Mouse (Mus musculus) forebrain, embryonic 12.5 days (tissue): ENCODE results near the gene Cic. TPM values are rescaled to one million over a fixed set of nuclear protein-coding genes. Genes with fewer than 3 reads are reported as not detected.

Experiments
- ATAC-seq: fragments of 200-750 bp; cut with Nextera tagmentation; 2 replicates; pipeline ENCODE4 v1.8.0; 2017; ENCODE audit warnings: moderate TSS enrichment; ENCODE audit not compliant: low FRiP score
- H3K27ac ChIP-seq: fragments of 300-500 bp; sonication (generic); 2 replicates; pipeline ENCODE4 v1.5.1; 2016; ENCODE audit warnings: mild to moderate bottlenecking
- H3K27me3 ChIP-seq: fragments of 300-500 bp; sonication (generic); 2 replicates; pipeline ENCODE4 v1.6.1; 2016; ENCODE audit warnings: mild to moderate bottlenecking
- H3K36me3 ChIP-seq: fragments of 300-500 bp; sonication (generic); replicated peaks from 2 replicates; pipeline ENCODE4 v1.6.1; 2016; ENCODE audit warnings: mild to moderate bottlenecking
- H3K4me1 ChIP-seq: fragments of 300-500 bp; sonication (generic); 2 replicates; pipeline ENCODE4 v1.6.1; 2016
- H3K4me2 ChIP-seq: fragments of 300-500 bp; sonication (generic); 2 replicates; pipeline ENCODE4 v1.6.1; 2016; ENCODE audit warnings: mild to moderate bottlenecking, moderate library complexity
- H3K4me3 ChIP-seq: fragments of 300-500 bp; sonication (generic); replicated peaks from 2 replicates; pipeline ENCODE4 v1.5.1; 2016; ENCODE audit warnings: mild to moderate bottlenecking
- H3K9ac ChIP-seq: fragments of 300-500 bp; sonication (generic); 2 replicates; pipeline ENCODE4 v1.6.1; 2016; ENCODE audit warnings: mild to moderate bottlenecking
- H3K9me3 ChIP-seq: fragments of 300-500 bp; sonication (generic); 2 replicates; pipeline ENCODE4 v1.6.1; 2016
- WGBS: fragments of 180-500 bp; shearing (Covaris S2); methylation state at CpG from one replicate; pipeline ENCODE4 v1.1.7; 2016; 5-methylcytosine and 5-hydroxymethylcytosine counted together
- polyA plus RNA-seq: library from polyadenylated mRNA; unstranded; fragments of >200 nt; fragmentation: Nextera tagmentation; extraction: Ambion mirVana; gene quantifications from 2 replicates; pipeline ENCODE4 v1.2.1, GENCODE M21; 2016

Cic gene
- polyA plus RNA-seq, 1 experiment from 2014 or later = 46.9 TPM

- peak overlapping the region; percentile 89 for H3K9ac ChIP-seq
- peaks cover 31% of the 10 kb centered on the region for H3K36me3 ChIP-seq
- H3K27me3 ChIP-seq = no peaks in the 10 kb centered on the region
- H3K4me1 ChIP-seq = peaks cover 59% of the 10 kb centered on the region
- H3K27ac ChIP-seq = peak overlapping the region; percentile 100
- peak overlapping the region; percentile 92 for H3K4me3 ChIP-seq
- H3K4me2 ChIP-seq = peak overlapping the region; percentile 96
- no peak for ATAC-seq
- under 1% methylated on average over 32 of the region's 36 CpGs for WGBS
- no peaks in the 10 kb centered on the region for H3K9me3 ChIP-seq
These were observed 15.3 kb downstream of the Cic start for GRCm38 (mm10) chr7:25282731-25283211.

GRCm38 (mm10) chr7:25283637-25284036 lies 16.1 kb downstream of the Cic start:
- H3K36me3 ChIP-seq = peaks cover 40% of the 10 kb centered on the region
- WGBS = 23% methylated on average over 5 of the region's 5 CpGs
- no peaks in the 10 kb centered on the region for H3K27me3 ChIP-seq
- peak overlapping the region; percentile 100 for H3K27ac ChIP-seq
- H3K9ac ChIP-seq = peak overlapping the region; percentile 89
- ATAC-seq = no peak
- H3K9me3 ChIP-seq = no peaks in the 10 kb centered on the region
- H3K4me3 ChIP-seq = peak overlapping the region; percentile 92
- H3K4me1 ChIP-seq = peaks cover 56% of the 10 kb centered on the region
- peak overlapping the region; percentile 96 for H3K4me2 ChIP-seq

- peaks cover 56% of the 10 kb centered on the region for H3K4me1 ChIP-seq
- no peak for ATAC-seq
- H3K27me3 ChIP-seq = no peaks in the 10 kb centered on the region
- H3K4me2 ChIP-seq = peak overlapping the region; percentile 96
- H3K9ac ChIP-seq = peak overlapping the region; percentile 89
- H3K27ac ChIP-seq = peak overlapping the region; percentile 100; the same call in 1 of the 2 replicates
- H3K9me3 ChIP-seq = no peaks in the 10 kb centered on the region
- peaks cover 45% of the 10 kb centered on the region for H3K36me3 ChIP-seq
- 75% methylated on average over 2 of the region's 2 CpGs for WGBS
- peak overlapping the region; percentile 92 for H3K4me3 ChIP-seq
These were observed 16.7 kb downstream of the Cic start for GRCm38 (mm10) chr7:25284171-25284570.

- Histone ChIP-seq H3K4me3 (peak overlapping the region; percentile 92), H3K4me1 (peaks cover 51% of the 10 kb centered on the region), H3K27me3 (no peaks in the 10 kb centered on the region), H3K9ac (peak overlapping the region; percentile 89; the same call in 1 of the 2 replicates), H3K4me2 (peak overlapping the region; percentile 96), H3K9me3 (0 out of 2 replicates have a peak, but pooled peaks cover 3% of the 10 kb centered on the region), H3K36me3 (peaks cover 51% of the 10 kb centered on the region), H3K27ac (no peak overlapping the region)
- no peak for ATAC-seq
- WGBS = 71% methylated on average over 5 of the region's 5 CpGs
These were observed 17.3 kb downstream of the Cic start for GRCm38 (mm10) chr7:25284766-25285165.

GRCm38 (mm10) chr7:25285511-25286238 lies 18.2 kb downstream of the Cic start:
- Histone ChIP-seq H3K27ac (0 out of 2 replicates have a peak overlapping the region, but pooled peaks have one; percentile 13), H3K9ac (no peak overlapping the region), H3K4me1 (peaks cover 43% of the 10 kb centered on the region), H3K27me3 (no peaks in the 10 kb centered on the region), H3K9me3 (0 out of 2 replicates have a peak, but pooled peaks cover 7% of the 10 kb centered on the region), H3K4me3 (no peak overlapping the region), H3K4me2 (no peak overlapping the region), H3K36me3 (peaks cover 60% of the 10 kb centered on the region)
- 92% methylated on average over 20 of the region's 20 CpGs for WGBS
- no peak for ATAC-seq

GRCm38 (mm10) chr7:25286989-25287388 lies 19.5 kb downstream of the Cic start:
- WGBS = 83% methylated on average over 8 of the region's 8 CpGs

GRCm38 (mm10) chr7:25288011-25288410 lies 20.5 kb downstream of the Cic start:
- 0 out of 2 replicates have a peak, but pooled peaks cover 7% of the 10 kb centered on the region for H3K9me3 ChIP-seq
- no peak for ATAC-seq
- no peaks in the 10 kb centered on the region for H3K27me3 ChIP-seq
- peaks cover 83% of the 10 kb centered on the region for H3K36me3 ChIP-seq
- H3K9ac ChIP-seq = no peak overlapping the region
- no peak overlapping the region for H3K4me2 ChIP-seq
- no peak overlapping the region for H3K4me3 ChIP-seq
- 95% methylated on average over 12 of the region's 12 CpGs for WGBS
- peaks cover 44% of the 10 kb centered on the region for H3K4me1 ChIP-seq
- H3K27ac ChIP-seq = no peak overlapping the region

More at GRCm38 (mm10) chr7:25286989-25287388, 19.5 kb downstream of the Cic start:
- H3K9me3 ChIP-seq = 0 out of 2 replicates have a peak, but pooled peaks cover 7% of the 10 kb centered on the region
- H3K36me3 ChIP-seq = peaks cover 73% of the 10 kb centered on the region
- no peak overlapping the region for H3K4me2 ChIP-seq
- no peak for ATAC-seq
- no peak overlapping the region for H3K9ac ChIP-seq
- H3K4me1 ChIP-seq = peaks cover 41% of the 10 kb centered on the region
- H3K27me3 ChIP-seq = no peaks in the 10 kb centered on the region
- H3K4me3 ChIP-seq = no peak overlapping the region
- no peak overlapping the region for H3K27ac ChIP-seq

GRCm38 (mm10) chr7:25288721-25289120 lies 21.2 kb downstream of the Cic start:
- Histone ChIP-seq H3K27me3 (no peaks in the 10 kb centered on the region), H3K4me3 (no peak overlapping the region), H3K27ac (no peak overlapping the region), H3K36me3 (peaks cover 90% of the 10 kb centered on the region), H3K4me1 (peaks cover 37% of the 10 kb centered on the region), H3K9me3 (0 out of 2 replicates have a peak, but pooled peaks cover 7% of the 10 kb centered on the region), H3K4me2 (no peak overlapping the region), H3K9ac (no peak overlapping the region)
- no peak for ATAC-seq
- WGBS = 87% methylated on average over 3 of the region's 3 CpGs

- peaks cover 25% of the 10 kb centered on the region for H3K4me1 ChIP-seq
- H3K27ac ChIP-seq = no peak overlapping the region
- 95% methylated on average over 3 of the region's 3 CpGs for WGBS
- H3K9ac ChIP-seq = no peak overlapping the region
- H3K4me2 ChIP-seq = no peak overlapping the region
- H3K27me3 ChIP-seq = no peaks in the 10 kb centered on the region
- ATAC-seq = no peak
- no peak overlapping the region for H3K4me3 ChIP-seq
- H3K36me3 ChIP-seq = peaks cover 99% of the 10 kb centered on the region
- H3K9me3 ChIP-seq = 0 out of 2 replicates have a peak, but pooled peaks cover 7% of the 10 kb centered on the region
These were observed 22.4 kb downstream of the Cic start for GRCm38 (mm10) chr7:25289925-25290324.

- H3K27ac ChIP-seq = no peak overlapping the region
- H3K9ac ChIP-seq = no peak overlapping the region
- 100% methylated on average over 1 of the region's 1 CpGs for WGBS
- H3K9me3 ChIP-seq = 0 out of 2 replicates have a peak, but pooled peaks cover 7% of the 10 kb centered on the region
- no peaks in the 10 kb centered on the region for H3K27me3 ChIP-seq
- H3K36me3 ChIP-seq = peaks cover 99% of the 10 kb centered on the region
- ATAC-seq = no peak
- peaks cover 20% of the 10 kb centered on the region for H3K4me1 ChIP-seq
- no peak overlapping the region for H3K4me3 ChIP-seq
- no peak overlapping the region for H3K4me2 ChIP-seq
These were observed 23.0 kb downstream of the Cic start for GRCm38 (mm10) chr7:25290463-25290862.

- Histone ChIP-seq H3K36me3 (peaks cover 99% of the 10 kb centered on the region), H3K4me1 (peaks cover 20% of the 10 kb centered on the region), H3K27ac (0 out of 2 replicates have a peak overlapping the region, but pooled peaks have one; percentile 21), H3K4me2 (no peak overlapping the region), H3K4me3 (no peak overlapping the region), H3K9me3 (0 out of 2 replicates have a peak, but pooled peaks cover 7% of the 10 kb centered on the region), H3K27me3 (no peaks in the 10 kb centered on the region), H3K9ac (no peak overlapping the region)
- 90% methylated on average over 2 of the region's 2 CpGs for WGBS
- ATAC-seq = peak; percentile 13; the same call in 1 of the 2 replicates
These were observed 23.4 kb downstream of the Cic start for GRCm38 (mm10) chr7:25290911-25291310.

- peaks cover 29% of the 10 kb centered on the region for H3K4me1 ChIP-seq
- WGBS = 66% methylated on average over 7 of the region's 7 CpGs
- no peak overlapping the region for H3K27ac ChIP-seq
- ATAC-seq = no peak
- H3K4me2 ChIP-seq = no peak overlapping the region
- peaks cover 90% of the 10 kb centered on the region for H3K36me3 ChIP-seq
- no peak overlapping the region for H3K4me3 ChIP-seq
- no peaks in the 10 kb centered on the region for H3K27me3 ChIP-seq
- H3K9ac ChIP-seq = peak overlapping the region; percentile 17; the same call in 1 of the 2 replicates
- H3K9me3 ChIP-seq = 0 out of 2 replicates have a peak, but pooled peaks cover 7% of the 10 kb centered on the region
These were observed 24.6 kb downstream of the Cic start for GRCm38 (mm10) chr7:25292107-25292506.
